Mouse (Mus musculus) heart, embryonic 10.5 days (tissue): ENCODE measurements around the gene Odf3b. TPM values are rescaled to one million over a fixed set of nuclear protein-coding genes. Genes with fewer than 3 reads are reported as not detected.

Experiments
- DNase-seq: peaks from one replicate; pipeline ENCODE4 v3.0.0-alpha.2; 2017; ENCODE audit warnings: low spot score
- H3K27ac ChIP-seq: fragments of 300-500 bp; sonication (generic); 2 replicates; pipeline ENCODE4 v1.5.1; 2016; ENCODE audit warnings: mild to moderate bottlenecking
- H3K27me3 ChIP-seq: fragments of 300-500 bp; sonication (generic); 2 replicates; pipeline ENCODE4 v1.6.1; 2016; ENCODE audit warnings: mild to moderate bottlenecking; ENCODE audit not compliant: poor library complexity, insufficient read depth, severe bottlenecking
- H3K36me3 ChIP-seq: fragments of 300-500 bp; sonication (generic); 2 replicates; pipeline ENCODE4 v1.6.1; 2016; ENCODE audit warnings: mild to moderate bottlenecking, moderate library complexity
- H3K4me1 ChIP-seq: fragments of 300-500 bp; sonication (generic); 2 replicates; pipeline ENCODE4 v1.6.1; 2016; ENCODE audit warnings: mild to moderate bottlenecking
- H3K4me3 ChIP-seq: fragments of 300-500 bp; sonication (generic); 2 replicates; pipeline ENCODE4 v1.5.1; 2016; ENCODE audit warnings: mild to moderate bottlenecking, moderate library complexity
- H3K9me3 ChIP-seq: fragments of 300-500 bp; sonication (generic); 2 replicates; pipeline ENCODE4 v1.6.1; 2016; ENCODE audit warnings: mild to moderate bottlenecking, moderate library complexity
- WGBS: fragments of 180-500 bp; shearing (Covaris S2); methylation state at CpG from one replicate; pipeline ENCODE4 v1.1.7; 2016; 5-methylcytosine and 5-hydroxymethylcytosine counted together
- polyA plus RNA-seq: library from polyadenylated mRNA; unstranded; fragments of >200 nt; fragmentation: Nextera tagmentation; extraction: Ambion mirVana; gene quantifications from 2 replicates; pipeline ENCODE4 v1.2.1, GENCODE M21; 2016

The Odf3b gene
- polyA plus RNA-seq, 1 experiment from 2014 or later, result 0.31 TPM

DNA sequence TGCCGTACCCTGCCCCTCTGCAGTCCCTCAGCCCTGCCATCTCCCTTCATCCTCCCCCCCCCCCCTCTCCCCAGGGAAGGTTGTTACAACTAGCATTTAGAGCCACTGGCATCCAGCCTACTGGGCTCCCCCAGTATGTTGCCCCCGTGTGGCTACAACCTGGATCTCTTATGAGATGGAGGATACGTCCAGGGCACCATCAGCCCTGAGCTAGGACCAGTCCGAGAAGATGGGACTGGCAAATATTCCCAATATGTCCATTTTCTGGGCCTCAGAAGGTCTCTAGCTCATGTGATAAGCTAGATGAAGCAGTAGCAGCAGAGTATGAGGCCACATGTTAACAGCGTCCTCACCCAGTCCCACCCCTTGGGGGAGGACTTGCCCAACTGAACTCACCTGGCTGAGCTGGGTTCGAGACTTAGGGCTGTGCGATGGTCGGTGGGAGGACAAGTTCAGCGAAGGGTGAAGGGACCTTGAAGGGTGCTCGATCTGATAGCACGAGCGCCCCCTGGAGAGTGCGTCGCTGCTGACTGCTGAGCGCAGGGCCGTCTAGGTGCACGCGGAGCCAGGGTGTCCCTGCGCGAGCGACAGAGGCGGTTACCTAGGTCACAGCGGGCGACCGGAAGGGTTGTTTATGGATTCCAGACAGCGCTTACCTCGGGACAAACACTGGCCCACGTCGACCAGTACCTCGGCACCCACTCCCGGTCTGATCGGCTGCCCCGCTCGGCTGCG is 5.9 kb downstream of the Odf3b start:
- peak overlapping the region; percentile 94 for H3K27ac ChIP-seq
- no peaks in the 10 kb centered on the region for H3K9me3 ChIP-seq
- DNase-seq, result peak; percentile 92
- H3K4me3 ChIP-seq, result peak overlapping the region; percentile 76
- peaks cover 25% of the 10 kb centered on the region for H3K27me3 ChIP-seq
- H3K4me1 ChIP-seq, result peaks cover 35% of the 10 kb centered on the region
- WGBS, result 2% methylated on average over 35 of the region's 35 CpGs
- H3K36me3 ChIP-seq, result peaks cover 46% of the 10 kb centered on the region

DNA sequence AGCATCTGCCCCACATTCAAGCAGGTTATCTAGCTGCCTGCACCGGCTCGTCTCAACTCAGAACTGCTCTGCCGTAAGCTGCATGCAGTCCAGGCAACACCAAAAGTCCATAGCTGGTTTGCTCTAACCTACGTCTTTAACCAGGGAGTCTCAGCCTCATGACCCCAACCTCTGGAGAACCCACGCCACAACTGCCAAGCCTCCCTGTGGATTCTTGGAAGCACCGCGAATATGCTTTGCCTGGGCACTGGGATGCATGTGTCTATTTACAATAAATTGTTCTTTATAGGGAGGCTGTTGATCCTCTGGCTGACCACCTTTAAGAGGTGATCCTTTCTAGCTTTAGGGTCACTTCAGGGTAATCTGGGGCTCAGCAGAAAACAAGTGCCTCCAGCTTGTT is 6.5 kb downstream of the Odf3b start:
- Histone ChIP-seq H3K27ac (peak overlapping the region; percentile 94; the same call in 1 of the 2 replicates), H3K4me3 (peak overlapping the region; percentile 76)
- WGBS, result 84% methylated on average over 7 of the region's 7 CpGs

DNA sequence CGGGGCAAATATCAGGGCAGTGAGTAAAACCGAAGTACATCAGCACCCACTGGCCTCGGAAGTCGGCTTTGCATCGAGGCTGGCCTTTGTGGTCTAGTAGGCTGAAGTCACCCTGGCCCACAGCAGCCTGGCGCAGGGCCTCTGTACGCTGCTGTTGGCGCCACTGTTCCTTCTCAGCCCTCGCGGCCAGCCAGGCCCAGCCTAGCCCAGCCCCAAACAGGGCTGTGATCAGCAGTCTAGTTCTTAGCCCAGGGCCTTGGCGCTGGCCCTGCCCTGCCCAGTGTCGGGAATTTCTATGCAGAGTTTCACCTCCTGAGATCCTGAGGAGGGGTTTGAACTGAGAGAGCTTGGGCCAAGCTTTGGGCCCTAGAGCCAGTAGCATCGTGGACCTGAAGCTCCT is 7.0 kb downstream of the Odf3b start:
- no peak for DNase-seq
- Histone ChIP-seq H3K27ac (peak overlapping the region; percentile 22; the same call in 1 of the 2 replicates), H3K9me3 (no peaks in the 10 kb centered on the region), H3K27me3 (peaks cover 13% of the 10 kb centered on the region), H3K36me3 (peaks cover 57% of the 10 kb centered on the region), H3K4me1 (peaks cover 28% of the 10 kb centered on the region), H3K4me3 (peak overlapping the region; percentile 76)
- WGBS, result 89% methylated on average over 13 of the region's 13 CpGs

More for the DNA sequence above, 6.5 kb downstream of the Odf3b start:
- no peaks in the 10 kb centered on the region for H3K9me3 ChIP-seq
- peaks cover 18% of the 10 kb centered on the region for H3K27me3 ChIP-seq
- peaks cover 53% of the 10 kb centered on the region for H3K36me3 ChIP-seq
- no peak for DNase-seq
- peaks cover 33% of the 10 kb centered on the region for H3K4me1 ChIP-seq

DNA sequence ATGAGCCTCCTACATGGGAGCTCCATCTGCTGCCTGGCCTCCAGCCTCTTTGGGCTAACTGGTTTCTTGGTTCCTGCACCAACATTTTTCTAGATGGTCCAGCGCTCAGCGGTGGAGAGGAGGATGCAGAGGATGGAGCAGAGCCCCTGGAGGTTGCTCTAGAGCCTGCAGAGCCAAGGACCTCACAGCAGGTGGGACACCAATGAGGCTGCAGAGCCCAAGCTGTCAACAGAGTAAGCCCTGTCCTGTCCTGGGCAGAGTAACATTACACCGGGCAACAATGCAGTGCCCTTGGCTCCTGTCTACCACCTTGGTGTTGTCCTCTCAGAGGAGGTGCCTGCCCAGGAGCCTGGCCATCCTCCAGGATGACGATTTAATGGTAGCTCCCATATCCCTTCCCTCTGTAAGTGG is 13.9 kb downstream of the Odf3b start:
- H3K4me1 ChIP-seq, result no peaks in the 10 kb centered on the region
- DNase-seq, result no peak
- H3K27me3 ChIP-seq, result no peaks in the 10 kb centered on the region
- no peaks in the 10 kb centered on the region for H3K9me3 ChIP-seq
- WGBS, result 94% methylated on average over 4 of the region's 4 CpGs
- no peak overlapping the region for H3K27ac ChIP-seq
- H3K36me3 ChIP-seq, result peaks cover 99% of the 10 kb centered on the region
- no peak overlapping the region for H3K4me3 ChIP-seq

DNA sequence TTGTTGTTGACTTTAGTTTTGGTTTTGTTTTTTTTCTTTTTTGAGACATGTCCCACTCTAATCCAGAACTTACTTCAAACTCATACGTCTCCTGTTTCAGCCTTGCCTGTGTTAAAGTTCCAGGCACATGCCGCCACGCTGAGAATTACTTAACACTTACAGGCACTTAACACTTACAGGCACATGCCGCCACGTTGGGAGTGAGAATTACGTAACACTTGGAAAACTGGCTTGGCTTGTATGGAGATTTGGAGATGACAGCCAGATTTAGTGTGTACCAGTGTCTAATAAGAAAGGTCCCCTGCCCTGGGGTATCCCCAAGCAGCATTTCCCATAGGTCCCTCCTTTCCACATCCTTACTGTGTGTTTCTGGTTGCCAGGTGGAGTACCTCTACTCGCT is 16.0 kb downstream of the Odf3b start:
- Histone ChIP-seq H3K27ac (no peak overlapping the region), H3K4me3 (no peak overlapping the region), H3K9me3 (no peaks in the 10 kb centered on the region), H3K27me3 (no peaks in the 10 kb centered on the region), H3K36me3 (peaks cover 90% of the 10 kb centered on the region), H3K4me1 (peaks cover 9% of the 10 kb centered on the region; the same call in 1 of the 2 replicates)
- no peak for DNase-seq
- 91% methylated on average over 7 of the region's 7 CpGs for WGBS

DNA sequence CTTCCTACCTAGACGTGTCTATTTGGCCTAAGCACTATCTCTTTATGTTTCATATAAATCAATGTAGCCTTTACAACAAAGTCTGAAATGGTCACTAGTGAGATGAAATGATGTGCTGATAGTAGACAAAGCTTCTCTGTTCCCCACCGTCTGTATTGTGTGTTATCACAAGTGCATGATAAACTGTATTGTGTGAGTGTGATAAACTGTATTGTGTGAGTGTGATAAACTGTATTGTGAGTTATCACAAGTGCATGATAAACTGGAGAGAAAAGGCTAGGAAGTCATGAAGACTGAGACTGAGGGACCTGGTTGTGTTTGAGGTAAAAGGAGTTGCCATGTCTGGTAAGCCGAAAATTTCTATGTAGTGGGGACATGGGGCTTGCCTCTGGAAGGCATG is 20.3 kb downstream of the Odf3b start:
- Histone ChIP-seq H3K4me3 (no peak overlapping the region), H3K9me3 (no peaks in the 10 kb centered on the region), H3K4me1 (peaks cover 26% of the 10 kb centered on the region), H3K36me3 (peaks cover 49% of the 10 kb centered on the region), H3K27me3 (no peaks in the 10 kb centered on the region), H3K27ac (no peak overlapping the region)
- no peak for DNase-seq
- 63% methylated on average over 3 of the region's 3 CpGs for WGBS

DNA sequence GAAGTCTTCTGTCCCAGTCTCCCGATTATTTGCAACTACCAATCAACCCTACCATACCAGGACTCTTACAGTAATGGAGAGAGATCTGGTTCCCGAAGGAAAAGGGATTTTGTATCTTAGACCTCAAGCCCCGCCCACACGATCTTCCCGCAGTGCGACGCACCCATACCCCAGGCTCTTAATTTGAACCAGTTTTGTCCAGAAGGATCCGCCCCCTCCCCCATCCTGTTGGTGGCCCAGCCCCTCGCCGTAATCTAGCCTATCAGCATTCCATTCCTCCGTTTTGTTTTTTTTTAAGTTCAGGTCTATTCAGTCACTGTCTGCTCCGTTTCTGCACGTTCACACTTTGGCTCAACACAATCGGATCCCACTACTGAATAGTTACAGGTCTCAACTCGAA is 22.7 kb downstream of the Odf3b start:
- H3K27me3 ChIP-seq, result no peaks in the 10 kb centered on the region
- DNase-seq, result peak; percentile 95
- WGBS, result under 1% methylated on average over 15 of the region's 15 CpGs
- H3K4me1 ChIP-seq, result peaks cover 29% of the 10 kb centered on the region
- H3K27ac ChIP-seq, result peak overlapping the region; percentile 92
- H3K9me3 ChIP-seq, result no peaks in the 10 kb centered on the region
- peaks cover 50% of the 10 kb centered on the region for H3K36me3 ChIP-seq
- H3K4me3 ChIP-seq, result peak overlapping the region; percentile 77

DNA sequence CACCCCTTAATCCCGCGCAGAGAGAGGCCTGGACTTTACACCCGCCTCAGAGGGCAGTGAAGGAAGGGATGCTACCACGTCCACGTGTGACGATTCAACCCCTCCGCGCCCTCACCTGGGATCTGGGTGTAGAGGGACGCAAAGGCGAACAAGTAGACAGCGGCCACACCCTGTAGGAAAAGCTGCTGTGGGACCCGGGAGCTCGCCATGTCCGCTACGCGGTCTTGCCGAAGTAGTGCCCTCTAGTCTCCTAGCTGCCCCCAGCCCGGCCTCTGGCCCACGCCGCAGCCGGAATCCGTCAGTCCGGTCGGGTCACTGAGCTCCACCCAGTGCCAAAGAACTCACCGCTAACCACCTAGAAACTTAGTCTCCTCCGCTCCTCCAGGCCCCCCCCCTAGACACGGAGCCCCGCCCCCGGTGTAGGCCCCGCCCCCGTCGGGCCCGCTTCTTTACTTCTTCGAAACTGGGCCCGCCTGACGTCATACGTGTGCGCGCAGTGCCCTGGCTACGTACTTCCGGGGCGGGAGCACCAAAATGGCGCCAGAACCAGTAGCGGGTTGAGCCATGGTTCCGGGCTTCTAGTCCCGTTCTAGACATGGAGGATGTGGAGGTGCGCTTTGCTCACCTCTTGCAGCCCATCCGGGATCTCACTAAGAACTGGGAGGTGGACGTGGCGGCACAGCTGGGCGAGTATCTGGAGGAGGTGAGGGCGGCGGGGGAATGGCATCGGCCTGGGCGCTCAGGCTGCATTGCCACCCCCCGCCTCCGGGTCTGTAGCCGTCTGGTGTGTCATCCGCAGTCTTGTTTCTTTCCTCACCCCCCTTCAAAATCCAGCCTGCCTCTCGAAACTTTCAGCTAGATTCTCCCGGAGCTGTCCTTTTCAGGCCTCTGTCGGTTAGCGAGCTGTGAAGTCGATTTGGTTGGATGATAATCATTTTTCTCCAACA is 23.6 kb downstream of the Odf3b start, which contains the start of the genes Lmf2 and Ncaph2:
TSS of gene Lmf2 (minus strand) at position 419 of the 947 bp plus-strand sequence.
TSS of gene Ncaph2 (plus strand) at position 479 of the 947 bp plus-strand sequence.
- peak within 1 kb of the TSS; percentile 92 for H3K27ac ChIP-seq
- no peaks in the 10 kb centered on the region for H3K9me3 ChIP-seq
- H3K4me3 ChIP-seq, result peak within 1 kb of the TSS; percentile 77
- H3K4me1 ChIP-seq, result peaks cover 32% of the 10 kb centered on the region
- peak; percentile 98 for DNase-seq
- no peaks in the 10 kb centered on the region for H3K27me3 ChIP-seq
- peaks cover 50% of the 10 kb centered on the region for H3K36me3 ChIP-seq
- under 1% methylated on average over 64 of the region's 64 CpGs for WGBS

DNA sequence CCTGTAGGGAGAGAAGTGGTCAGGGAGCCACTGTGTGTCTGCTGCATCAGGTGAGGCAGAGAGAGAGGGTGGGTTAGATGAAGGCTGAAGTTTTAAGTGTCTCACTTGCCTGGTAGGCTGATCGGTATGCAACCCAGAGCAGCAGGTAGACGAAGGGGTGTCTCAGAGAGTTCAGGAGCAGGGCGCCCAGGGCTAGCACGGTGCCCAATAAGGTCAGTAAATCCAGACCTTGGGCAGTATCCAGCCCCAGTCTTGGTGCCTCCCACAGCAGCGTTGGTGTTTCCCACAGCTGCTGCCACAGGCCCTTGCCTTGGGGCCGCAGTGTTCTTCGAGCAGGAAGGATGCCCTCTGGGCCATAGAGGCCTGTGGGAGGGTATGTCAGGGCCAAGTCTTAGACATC is 24.6 kb downstream of the Odf3b start:
- H3K27ac ChIP-seq, result peak overlapping the region; percentile 92
- peak overlapping the region; percentile 77 for H3K4me3 ChIP-seq
- DNase-seq, result no peak
- peaks cover 51% of the 10 kb centered on the region for H3K36me3 ChIP-seq
- H3K27me3 ChIP-seq, result no peaks in the 10 kb centered on the region
- H3K4me1 ChIP-seq, result peaks cover 34% of the 10 kb centered on the region
- 83% methylated on average over 7 of the region's 7 CpGs for WGBS
- no peaks in the 10 kb centered on the region for H3K9me3 ChIP-seq

DNA sequence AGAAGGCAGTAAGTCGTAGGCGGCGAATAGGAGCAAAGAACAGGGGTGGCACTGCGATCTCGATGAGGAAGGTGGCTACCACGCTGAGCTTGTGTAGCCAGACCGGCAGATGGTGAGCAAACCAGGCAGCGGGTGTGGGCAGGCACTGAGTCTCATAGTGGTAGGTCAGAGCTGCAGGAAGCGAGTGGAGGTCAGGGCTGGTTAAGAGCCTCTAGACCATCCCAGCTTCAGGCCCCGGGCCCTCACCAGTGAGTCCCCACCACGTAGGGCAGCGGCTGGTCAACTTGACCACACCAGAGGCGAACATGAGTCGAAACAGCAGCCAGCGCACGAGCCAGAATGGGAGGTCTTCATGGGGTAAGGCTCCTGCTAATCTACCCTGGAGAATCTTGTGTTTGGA is 25.2 kb downstream of the Odf3b start:
- no peaks in the 10 kb centered on the region for H3K27me3 ChIP-seq
- 94% methylated on average over 16 of the region's 16 CpGs for WGBS
- H3K36me3 ChIP-seq, result peaks cover 48% of the 10 kb centered on the region
- H3K4me3 ChIP-seq, result peak overlapping the region; percentile 77
- no peaks in the 10 kb centered on the region for H3K9me3 ChIP-seq
- H3K4me1 ChIP-seq, result peaks cover 32% of the 10 kb centered on the region
- H3K27ac ChIP-seq, result no peak overlapping the region
- no peak for DNase-seq

DNA sequence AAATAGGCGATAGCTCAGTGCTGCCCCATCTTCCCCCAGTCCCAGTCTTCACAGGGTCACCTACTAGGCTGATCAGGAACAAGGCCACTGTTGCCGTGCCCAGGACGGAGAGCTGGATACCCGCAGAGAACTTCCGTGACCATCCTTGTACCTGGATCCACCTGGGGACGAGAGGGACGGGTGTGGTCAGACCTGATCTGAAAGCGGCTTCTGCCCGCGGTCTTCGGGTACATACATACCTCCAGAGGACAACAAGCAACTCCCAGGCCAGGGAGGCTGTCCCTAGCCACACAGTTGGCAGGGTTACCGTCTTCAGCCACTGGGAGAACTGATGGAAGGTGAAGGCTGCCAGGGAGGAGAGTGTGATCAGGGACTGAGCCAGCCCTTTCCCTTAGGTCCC is 26.3 kb downstream of the Odf3b start:
- no peak for DNase-seq
- Histone ChIP-seq H3K27me3 (no peaks in the 10 kb centered on the region), H3K4me3 (no peak overlapping the region), H3K9me3 (no peaks in the 10 kb centered on the region), H3K27ac (no peak overlapping the region), H3K4me1 (peaks cover 23% of the 10 kb centered on the region), H3K36me3 (peaks cover 46% of the 10 kb centered on the region)
- 92% methylated on average over 12 of the region's 12 CpGs for WGBS

DNA sequence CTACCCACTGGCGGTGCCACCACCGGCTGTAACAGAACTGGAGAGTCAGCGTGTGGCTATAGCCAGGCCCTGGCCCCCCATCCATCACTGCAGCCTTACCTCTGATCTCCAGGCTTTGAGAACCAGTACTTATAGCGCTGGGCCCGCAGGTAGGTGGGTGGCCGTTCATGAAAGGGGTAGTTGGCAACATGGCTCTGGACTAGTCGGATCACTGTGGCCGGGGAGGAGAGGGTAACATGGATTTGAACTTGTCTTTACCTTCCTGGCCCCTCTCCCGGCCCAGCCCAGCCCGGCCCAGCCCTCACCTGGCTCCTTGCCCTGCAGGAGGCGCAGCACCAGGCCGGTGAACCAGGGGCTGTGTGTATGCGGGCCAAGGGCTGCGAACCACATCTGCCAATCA is 27.0 kb downstream of the Odf3b start:
- Histone ChIP-seq H3K4me1 (peaks cover 20% of the 10 kb centered on the region), H3K27ac (no peak overlapping the region), H3K36me3 (peaks cover 46% of the 10 kb centered on the region), H3K4me3 (no peak overlapping the region), H3K9me3 (no peaks in the 10 kb centered on the region), H3K27me3 (no peaks in the 10 kb centered on the region)
- no peak for DNase-seq
- WGBS, result 93% methylated on average over 14 of the region's 14 CpGs

DNA sequence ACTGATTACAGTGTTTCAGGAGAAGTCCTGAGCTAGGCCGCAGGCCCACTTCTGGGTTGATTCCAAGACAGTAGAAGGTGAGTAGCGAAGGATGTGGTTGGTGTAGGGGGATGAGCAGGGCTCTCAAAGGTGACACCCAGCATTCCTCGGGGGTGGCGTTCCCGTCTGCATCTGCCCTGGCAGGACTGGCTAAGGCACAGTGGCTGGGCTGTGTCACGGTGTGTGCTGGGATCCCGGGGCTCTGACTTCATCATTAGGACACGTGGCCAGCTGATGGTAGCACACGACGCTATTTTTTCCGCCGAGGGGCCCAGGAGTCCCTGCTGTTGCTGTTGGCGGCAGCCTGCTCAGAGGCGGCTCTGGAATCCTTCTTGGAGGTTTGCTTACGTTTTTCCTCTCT is 27.8 kb downstream of the Odf3b start:
- WGBS, result 81% methylated on average over 15 of the region's 15 CpGs
- H3K4me1 ChIP-seq, result peaks cover 20% of the 10 kb centered on the region
- H3K27me3 ChIP-seq, result no peaks in the 10 kb centered on the region
- peaks cover 46% of the 10 kb centered on the region for H3K36me3 ChIP-seq
- H3K9me3 ChIP-seq, result no peaks in the 10 kb centered on the region
- H3K4me3 ChIP-seq, result no peak overlapping the region
- DNase-seq, result no peak
- H3K27ac ChIP-seq, result no peak overlapping the region
